Mouse (Mus musculus) MEL (cell line): Measurements from ENCODE around the gene Tead1.

ENCODE experiments used
- GATA1 ChIP-seq: IDR thresholded peaks from 2 replicates; pipeline ENCODE4 v1.6.1; 2011; ENCODE audit warnings: low read depth, low read length, improper control_type of control experiment
- KAT2A ChIP-seq: conservative IDR thresholded peaks from 2 replicates; pipeline ENCODE4 v1.6.1; 2012; ENCODE audit warnings: low read depth, low read length, improper control_type of control experiment, inconsistent platforms
- POLR2AphosphoS2 ChIP-seq: IDR thresholded peaks from 2 replicates; pipeline ENCODE4 v1.6.1; 2011; ENCODE audit warnings: low read length, improper control_type of control experiment
- RCOR1 ChIP-seq: IDR thresholded peaks from 2 replicates; pipeline ENCODE4 v1.6.1; 2012; ENCODE audit warnings: low read depth, mild to moderate bottlenecking, inconsistent platforms, low read length, improper control_type of control experiment
- TAL1 ChIP-seq: IDR thresholded peaks from 2 replicates; pipeline ENCODE4 v1.6.1; 2012; ENCODE audit warnings: mild to moderate bottlenecking, inconsistent platforms, low read length, moderate library complexity, mixed read lengths
- TCF12 ChIP-seq: IDR thresholded peaks from 2 replicates; pipeline ENCODE4 v1.6.1; 2014; ENCODE audit warnings: low read depth, mild to moderate bottlenecking, inconsistent platforms, low read length, improper control_type of control experiment, moderate library complexity
- ZMIZ1 ChIP-seq: IDR thresholded peaks from 2 replicates; pipeline ENCODE4 v1.6.1; 2012; ENCODE audit warnings: low read depth, mild to moderate bottlenecking, inconsistent platforms, low read length, improper control_type of control experiment, moderate library complexity

- TF ChIP-seq RCOR1 (no peak), GATA1 (no peak), KAT2A (no peak), POLR2AphosphoS2 (no peak), ZMIZ1 (no peak), TAL1 (no peak), TCF12 (no peak)
Measured at GRCm38 (mm10) chr7:112669993-112670392, 9.1 kb upstream of the Tead1 start.
